Mouse (Mus musculus) skeletal muscle tissue, adult 2 months (tissue): Measurements from ENCODE around the gene Egflam.

Source experiments
- DNase-seq: peaks from one replicate; pipeline ENCODE4 v3.0.0-alpha.2; 2012; ENCODE audit warnings: low read depth, low spot score

The Egflam gene

GRCm38 (mm10) chr15:7295199-7295598, 103.0 kb downstream of the Egflam start:
- no peak for DNase-seq

GRCm38 (mm10) chr15:7292854-7293253, 105.3 kb downstream of the Egflam start:
- DNase-seq, result no peak

GRCm38 (mm10) chr15:7290003-7290402, 108.2 kb downstream of the Egflam start:
- peak; percentile 5 for DNase-seq

- peak; percentile 2 for DNase-seq
Measured at GRCm38 (mm10) chr15:7289516-7289915, 108.7 kb downstream of the Egflam start.

GRCm38 (mm10) chr15:7288841-7289424, 109.3 kb downstream of the Egflam start:
- peak; percentile 3 for DNase-seq

GRCm38 (mm10) chr15:7287911-7288310, 110.3 kb downstream of the Egflam start:
- DNase-seq, result no peak

- no peak for DNase-seq
Measured at GRCm38 (mm10) chr15:7281579-7281978, 116.6 kb downstream of the Egflam start.

GRCm38 (mm10) chr15:7263822-7264221, 134.4 kb downstream of the Egflam start:
- DNase-seq, result peak; percentile 79

- DNase-seq, result no peak
Measured at GRCm38 (mm10) chr15:7263339-7263738, 134.9 kb downstream of the Egflam start.

GRCm38 (mm10) chr15:7261371-7261770, 136.8 kb downstream of the Egflam start:
- DNase-seq, result no peak

- DNase-seq, result no peak
Measured at GRCm38 (mm10) chr15:7256577-7256976, 141.6 kb downstream of the Egflam start.

- DNase-seq, result no peak
Measured at GRCm38 (mm10) chr15:7253326-7253725, 144.9 kb downstream of the Egflam start.

- DNase-seq, result no peak
Measured at GRCm38 (mm10) chr15:7252106-7252636, 146.0 kb downstream of the Egflam start.

GRCm38 (mm10) chr15:7251042-7251441, 147.2 kb downstream of the Egflam start:
- no peak for DNase-seq

- no peak for DNase-seq
Measured at GRCm38 (mm10) chr15:7249216-7249615, 149.0 kb downstream of the Egflam start.

- DNase-seq, result no peak
Measured at GRCm38 (mm10) chr15:7247321-7247720, 150.9 kb downstream of the Egflam start.

- no peak for DNase-seq
Measured at GRCm38 (mm10) chr15:7242161-7242850, 155.9 kb downstream of the Egflam start.

- DNase-seq, result no peak
Measured at GRCm38 (mm10) chr15:7240950-7241349, 157.2 kb downstream of the Egflam start.

GRCm38 (mm10) chr15:7239904-7240303, 158.3 kb downstream of the Egflam start:
- DNase-seq, result no peak

- no peak for DNase-seq
Measured at GRCm38 (mm10) chr15:7233393-7234090, 164.7 kb downstream of the Egflam start.

- peak; percentile 84 for DNase-seq
Measured at GRCm38 (mm10) chr15:7226225-7226624, 172.0 kb downstream of the Egflam start.

GRCm38 (mm10) chr15:7224151-7224775, 173.9 kb downstream of the Egflam start:
- peak; percentile 74 for DNase-seq
